Mouse (Mus musculus) bone marrow macrophage, adult 2 months (primary cell): ENCODE measurements around the gene Chst3.

ENCODE experiments used
- CTCF ChIP-seq: IDR thresholded peaks from 2 replicates; pipeline ENCODE4 v1.5.1; 2012; ENCODE audit warnings: low read depth, mild to moderate bottlenecking, low read length, moderate library complexity
- POLR2A ChIP-seq: IDR thresholded peaks from 2 replicates; pipeline ENCODE4 v1.6.1; 2012; ENCODE audit warnings: mild to moderate bottlenecking, low read depth, low read length, borderline replicate concordance

GRCm38 (mm10) chr10:60164869-60165268, 54.2 kb downstream of the Chst3 start:
- TF ChIP-seq CTCF: no peak
- no peak for TF ChIP-seq POLR2A
